Mouse (Mus musculus) lung, postnatal 14 days (tissue): ENCODE results near the gene Cebpb.
"Not testable (repeated sequence)": the region's sequence is repeated elsewhere in the genome, so short reads cannot be mapped to it uniquely, and the experiment has no call there.

Experiments used
- DNase-seq: peaks from one replicate; pipeline ENCODE4 v3.0.0; 2021

The Cebpb gene

GRCm38 (mm10) chr2:167688498-167689451 lies at the start of gene Cebpb:
TSS of gene Cebpb (plus strand) at chr2:167688915.
- DNase-seq, result peak; percentile 91

- DNase-seq, result peak; percentile 53
These were observed 48.4 kb upstream of the Cebpb start for GRCm38 (mm10) chr2:167640279-167640678.

DNA sequence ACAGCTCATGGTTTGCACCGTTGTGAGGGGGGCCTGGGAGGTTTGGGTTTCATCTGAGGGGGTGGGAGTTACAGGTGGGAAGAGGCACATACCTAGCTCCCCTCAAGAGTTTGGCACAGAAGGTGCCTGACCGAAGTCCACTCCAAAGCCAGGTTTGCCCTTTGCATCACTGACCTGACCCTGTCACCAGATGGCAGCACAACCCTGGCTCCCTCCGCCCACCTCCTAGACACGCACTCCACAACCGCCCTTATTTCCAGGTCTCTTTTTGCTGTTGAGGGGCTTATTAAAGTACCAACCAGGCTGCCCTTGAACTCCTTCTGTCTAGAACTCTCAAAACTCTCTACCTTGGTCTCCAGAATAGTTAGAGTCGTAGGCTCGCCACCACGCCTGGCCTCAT lies 47.4 kb upstream of the Cebpb start:
- peak; percentile 69 for DNase-seq

GRCm38 (mm10) chr2:167642164-167642563 lies 46.6 kb upstream of the Cebpb start:
- DNase-seq, result no peak

DNA sequence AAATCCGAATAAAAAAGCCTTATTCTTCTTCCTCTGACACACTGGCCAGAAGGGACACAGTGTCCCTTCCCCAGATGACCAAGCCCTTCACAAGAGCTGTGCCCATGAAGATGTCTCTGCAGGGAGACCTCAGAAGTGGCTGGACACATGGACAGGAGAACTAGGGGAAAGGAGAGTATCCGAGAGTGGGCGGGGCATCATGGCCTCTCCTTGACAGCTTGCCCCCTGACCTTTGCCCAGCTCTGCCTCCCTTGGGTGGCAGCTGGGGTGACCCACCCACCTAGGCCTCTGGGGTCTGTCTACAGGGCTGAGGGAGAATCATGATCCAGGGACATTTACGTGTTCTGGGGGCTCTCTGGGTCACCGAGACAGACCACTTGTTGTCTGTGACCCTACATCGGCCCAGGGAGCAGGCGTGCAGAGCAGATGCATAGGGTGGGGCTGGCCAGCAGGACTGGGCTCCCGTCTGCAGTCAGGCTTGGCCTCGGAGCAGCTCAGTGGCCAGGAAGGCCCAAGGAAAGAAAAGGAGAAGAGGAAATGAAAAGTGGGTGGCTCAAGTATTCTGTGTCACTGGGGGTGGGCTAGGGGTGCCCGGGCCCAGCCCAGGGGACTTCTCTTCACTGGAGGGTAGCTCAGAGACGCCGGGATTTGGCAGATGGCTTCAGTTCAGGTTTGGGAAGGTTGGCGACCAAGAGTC lies 45.2 kb upstream of the Cebpb start:
- not testable (repeated sequence) for DNase-seq

GRCm38 (mm10) chr2:167646411-167646810 lies 42.3 kb upstream of the Cebpb start:
- DNase-seq, result no peak

DNA sequence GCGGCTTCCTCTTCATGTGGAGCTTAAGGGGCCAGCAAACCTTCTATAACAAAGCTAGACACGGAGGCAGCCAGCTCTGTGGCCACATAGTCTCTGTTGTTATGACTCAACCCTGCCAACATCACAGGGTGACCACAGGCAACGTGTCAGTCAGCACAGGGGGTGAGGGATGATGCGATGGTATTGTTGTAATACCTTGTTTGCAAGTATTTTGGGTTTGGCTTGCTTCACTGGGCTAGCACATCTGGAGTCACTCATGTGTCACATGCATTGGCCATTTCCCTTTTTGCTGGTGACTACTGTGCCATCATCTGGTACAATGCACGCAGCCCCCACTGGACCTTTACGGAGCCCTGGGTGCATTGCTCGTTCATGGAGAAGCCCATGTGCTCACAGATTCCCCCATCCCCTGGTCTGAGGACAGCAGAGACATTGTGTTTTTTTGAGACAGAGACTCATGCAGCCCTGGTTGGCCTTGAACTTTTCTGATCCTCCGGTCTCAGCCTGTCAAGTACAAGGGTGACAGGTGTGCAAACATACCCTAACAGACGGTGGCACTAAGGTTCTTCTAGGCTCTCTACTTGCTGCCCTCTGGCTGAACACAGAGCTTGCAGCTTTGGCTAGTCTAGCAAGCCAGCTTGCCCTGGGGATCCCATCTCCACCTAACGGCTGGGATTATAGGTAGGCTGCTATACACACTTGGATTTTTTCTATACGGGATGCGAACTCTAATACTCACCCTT lies 39.3 kb upstream of the Cebpb start:
- DNase-seq, result no peak

DNA sequence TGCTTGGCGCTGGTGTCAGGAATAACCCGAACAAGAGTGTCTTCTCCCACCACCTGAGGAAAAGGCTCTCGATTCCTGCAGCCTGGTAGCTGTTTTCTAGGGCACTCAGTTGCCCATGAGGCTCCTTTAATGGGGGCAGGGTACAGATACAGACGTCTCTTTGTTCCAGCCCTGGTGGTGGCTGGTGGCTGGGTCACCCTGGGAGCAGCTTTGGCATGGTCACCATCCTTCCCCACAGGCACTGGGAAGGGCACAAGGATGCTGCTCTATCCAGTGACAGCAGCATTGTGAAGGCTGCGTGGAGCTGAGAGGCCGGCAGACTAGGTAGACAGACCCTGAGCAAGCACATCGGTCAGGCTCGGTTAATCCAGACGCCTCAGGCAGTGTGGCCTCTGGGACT lies 37.1 kb upstream of the Cebpb start:
- DNase-seq, result no peak

DNA sequence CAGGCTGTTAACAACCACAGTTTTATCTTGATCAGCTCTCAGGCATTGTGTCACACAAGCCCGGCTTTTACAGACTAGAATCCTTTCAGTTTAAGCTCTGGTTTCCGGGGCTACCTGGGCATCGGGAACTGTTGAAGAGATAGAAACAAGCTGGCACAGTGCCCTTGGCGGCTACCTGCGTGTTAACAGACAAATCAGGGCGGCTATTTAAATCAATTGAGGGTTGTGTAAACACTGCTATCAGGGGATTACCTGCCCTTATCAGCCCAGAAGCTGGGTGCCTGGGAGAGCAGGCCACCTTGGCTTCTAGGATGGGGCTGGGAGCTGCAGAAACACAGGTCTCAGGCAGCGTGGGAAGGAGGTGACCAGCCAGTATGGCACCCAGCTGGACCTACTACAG lies 36.0 kb upstream of the Cebpb start:
- no peak for DNase-seq

- no peak for DNase-seq
These were observed 33.7 kb upstream of the Cebpb start for GRCm38 (mm10) chr2:167654911-167655600.

- peak; percentile 60 for DNase-seq
These were observed 31.9 kb upstream of the Cebpb start for GRCm38 (mm10) chr2:167656629-167657478.

GRCm38 (mm10) chr2:167657973-167658372 lies 30.7 kb upstream of the Cebpb start:
- no peak for DNase-seq

- no peak for DNase-seq
These were observed 30.0 kb upstream of the Cebpb start for GRCm38 (mm10) chr2:167658712-167659111.

- DNase-seq, result peak; percentile 45
These were observed 29.4 kb upstream of the Cebpb start for GRCm38 (mm10) chr2:167659177-167659846.

DNA sequence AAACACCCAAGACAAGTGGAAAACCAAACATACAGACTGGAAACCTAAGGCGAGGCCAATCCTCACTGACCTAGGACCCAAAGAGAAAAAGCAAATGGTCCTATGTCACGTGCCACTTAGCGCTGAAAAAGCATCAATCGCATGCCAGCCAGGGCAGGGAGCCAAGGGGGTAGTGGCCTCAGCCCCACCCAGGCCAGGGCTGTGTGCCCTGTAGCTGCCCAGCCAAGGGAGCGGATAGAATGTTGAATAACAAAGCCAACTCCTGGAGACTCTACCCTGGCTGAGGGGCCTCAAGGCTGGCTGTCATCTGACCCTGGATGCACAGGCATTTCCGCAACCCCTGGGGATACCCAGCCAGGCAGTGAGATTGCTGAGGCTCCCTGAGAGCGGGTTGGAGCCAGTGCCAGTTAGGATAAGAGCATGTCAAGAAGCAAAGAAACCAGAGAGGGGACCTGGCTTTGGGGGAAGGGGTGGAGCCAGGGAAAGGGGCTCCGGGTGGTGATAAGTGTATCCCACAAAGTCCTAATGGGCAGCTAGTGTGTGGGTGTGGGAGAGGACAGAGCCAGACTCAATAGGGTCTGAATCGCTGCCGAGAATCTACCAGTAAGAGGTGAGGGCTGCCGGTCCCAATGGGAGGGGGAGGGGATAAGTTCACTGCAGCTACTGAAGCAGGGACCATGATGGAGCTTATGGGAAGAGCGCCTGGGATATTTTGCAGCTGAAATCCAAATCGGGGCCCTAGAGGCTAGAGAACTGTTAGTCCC lies 28.7 kb upstream of the Cebpb start:
- DNase-seq, result peak; percentile 86

DNA sequence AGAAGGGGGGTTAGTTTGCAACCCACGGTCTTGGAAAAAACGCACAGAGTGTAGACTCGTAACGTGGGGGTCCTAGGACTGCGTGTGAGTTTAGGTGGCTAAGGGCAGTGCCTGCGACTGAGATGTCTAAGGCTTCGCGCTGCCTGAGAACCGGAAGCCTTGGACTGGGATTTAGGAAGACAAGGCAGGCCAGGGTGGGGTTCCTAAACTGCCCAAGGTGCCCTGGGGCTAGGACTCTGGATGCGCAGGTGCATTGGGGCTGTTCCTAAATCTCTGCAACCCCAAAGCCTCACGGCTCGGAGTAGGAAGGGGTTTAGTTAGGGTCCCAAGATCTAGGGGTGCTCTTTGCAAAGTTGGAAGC lies 28.1 kb upstream of the Cebpb start:
- DNase-seq, result no peak

DNA sequence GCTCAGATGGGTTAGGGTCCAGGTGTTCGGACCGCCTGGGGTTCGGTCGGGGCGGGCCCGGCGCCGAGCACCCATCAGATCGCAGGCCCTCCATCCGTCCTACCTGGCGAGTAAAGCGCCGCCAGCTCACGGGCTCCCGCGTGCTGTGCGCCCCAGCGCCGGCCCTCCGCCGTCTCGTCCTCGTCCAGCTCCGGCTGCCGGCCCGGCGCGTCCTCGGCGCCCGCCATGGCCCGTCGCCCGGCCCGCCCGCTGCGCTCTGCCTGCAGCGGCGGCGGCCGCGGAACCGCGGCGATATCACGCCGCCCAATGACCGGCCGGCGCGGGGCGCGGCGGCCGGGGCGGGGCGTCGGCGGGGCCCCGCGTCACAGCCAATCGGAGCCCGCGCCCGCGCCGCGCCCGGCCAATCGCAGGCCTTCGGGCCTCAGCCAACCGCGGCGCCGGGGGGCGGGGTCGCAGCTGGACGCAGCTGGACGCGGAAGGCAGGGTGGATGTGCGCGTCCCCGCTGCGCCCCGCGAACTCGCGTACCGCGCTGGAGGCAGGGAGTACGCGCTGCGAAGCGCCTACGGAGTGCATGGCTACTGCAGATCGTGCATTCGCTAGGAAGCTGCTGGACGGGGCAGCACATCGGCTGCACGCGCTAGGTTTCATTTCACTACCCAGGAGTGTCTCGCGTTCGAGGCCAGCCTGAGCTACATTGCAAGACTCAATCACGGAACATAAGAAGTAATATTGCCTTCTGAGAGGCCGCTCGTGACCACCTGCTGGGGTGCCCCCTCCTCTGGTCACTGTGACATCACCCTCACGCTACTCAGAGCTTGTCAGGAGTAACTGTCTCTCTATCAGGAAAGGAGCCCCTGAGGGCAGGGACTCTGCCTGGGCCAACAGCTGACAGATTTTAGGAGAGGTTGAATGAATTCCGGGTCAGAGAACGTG lies 27.2 kb upstream of the Cebpb start, which contains the start of gene Gm20431:
TSS of gene Gm20431 (minus strand) at position 227 of the 934 bp plus-strand sequence.
- peak; percentile 97 for DNase-seq

- DNase-seq, result no peak
These were observed 26.0 kb upstream of the Cebpb start for GRCm38 (mm10) chr2:167662713-167663112.
